Mouse (Mus musculus) hindlimb bud, embryonic 11.5 days (tissue): ENCODE results near the gene Maff.

ENCODE experiments used
- DNase-seq: peaks from one replicate; pipeline ENCODE4 v3.0.0-alpha.2; 2012; ENCODE audit warnings: low read depth, low spot score; ENCODE audit errors: extremely low spot score

The Maff gene

GRCm38 (mm10) chr15:79360371-79360770 is 13.9 kb downstream of the Maff start:
- DNase-seq, result no peak

GRCm38 (mm10) chr15:79361023-79361422 is 14.6 kb downstream of the Maff start:
- DNase-seq, result no peak

GRCm38 (mm10) chr15:79364120-79364519 is 17.7 kb downstream of the Maff start:
- no peak for DNase-seq

GRCm38 (mm10) chr15:79365068-79365467 is 18.6 kb downstream of the Maff start:
- DNase-seq, result no peak

GRCm38 (mm10) chr15:79366402-79366801 is 20.0 kb downstream of the Maff start:
- DNase-seq, result no peak

GRCm38 (mm10) chr15:79368313-79368811 is 21.9 kb downstream of the Maff start:
- DNase-seq, result no peak

GRCm38 (mm10) chr15:79368861-79369440 is 22.5 kb downstream of the Maff start:
- DNase-seq, result no peak

GRCm38 (mm10) chr15:79369452-79370280 is 23.2 kb downstream of the Maff start:
- DNase-seq, result no peak

- DNase-seq, result no peak
Observed at GRCm38 (mm10) chr15:79370281-79370843, 23.9 kb downstream of the Maff start.

GRCm38 (mm10) chr15:79374760-79375159 is 28.3 kb downstream of the Maff start:
- no peak for DNase-seq

GRCm38 (mm10) chr15:79377681-79378080 is 31.3 kb downstream of the Maff start:
- no peak for DNase-seq

- no peak for DNase-seq
Observed at GRCm38 (mm10) chr15:79378608-79379007, 32.2 kb downstream of the Maff start.

- DNase-seq, result no peak
Observed at GRCm38 (mm10) chr15:79379658-79380057, 33.2 kb downstream of the Maff start.

- DNase-seq, result no peak
Observed at GRCm38 (mm10) chr15:79380468-79381444, 34.3 kb downstream of the Maff start.

GRCm38 (mm10) chr15:79381644-79382043 is 35.2 kb downstream of the Maff start:
- no peak for DNase-seq

- DNase-seq, result no peak
Observed at GRCm38 (mm10) chr15:79387081-79387480, 40.7 kb downstream of the Maff start.

- no peak for DNase-seq
Observed at GRCm38 (mm10) chr15:79387611-79388010, 41.2 kb downstream of the Maff start.

- DNase-seq, result no peak
Observed at GRCm38 (mm10) chr15:79388171-79388570, 41.8 kb downstream of the Maff start.

GRCm38 (mm10) chr15:79390434-79390833 is 44.0 kb downstream of the Maff start:
- DNase-seq, result no peak

GRCm38 (mm10) chr15:79391447-79392093 is 45.1 kb downstream of the Maff start:
- DNase-seq, result no peak
